Mouse (Mus musculus) left cerebral cortex, adult 2 months (tissue): ENCODE measurements around the gene Cdc42bpg. TPM values are rescaled to one million over a fixed set of nuclear protein-coding genes. Genes with fewer than 3 reads are reported as not detected.
A peak's percentile ranks its signal among the peaks of the same experiment; 100 is the strongest.

ENCODE experiments used
- DNase-seq, 2 experiments: peaks; one replicate each; pipeline ENCODE4 v3.0.0; 2021 to 2022; ENCODE audit warnings: low spot score in 2 of 2, mixed read lengths in 1 of 2; ENCODE audit errors: extremely low spot score in 1 of 2
- H3K27ac ChIP-seq: fragments of 200-600 bp; 2 replicates; pipeline ENCODE4 v1.8.1; 2022
- H3K4me3 ChIP-seq: fragments of 200-600 bp; 2 replicates; pipeline ENCODE4 v1.8.1; 2022
- CTCF ChIP-seq: fragments of 200-600 bp; IDR thresholded peaks from 2 replicates; pipeline ENCODE4 v1.8.1; 2022; ENCODE audit warnings: antibody characterized with exemption, mild to moderate bottlenecking, moderate library complexity
- intact Hi-C: fragments of 180-260 bp; cut with DNase I; formaldehyde crosslinking; loops from one replicate; pipeline ENCODE4 v1.15.1; 2025
- microRNA-seq, 2 experiments: library from miRNA; unstranded; fragments of <30 nt; microRNA quantifications; one replicate each; pipeline ENCODE4 v1.2.0; 2021
- total RNA-seq, 2 experiments: library from RNA; stranded (reverse); gene quantifications; 2 replicates each; pipeline ENCODE4 v1.2.3; 2021

Gene Cdc42bpg
- total RNA-seq, 2 experiments from 2014 or later: 3.4 to 4.1 TPM

- peak; percentile 80 for TF ChIP-seq CTCF
- Histone ChIP-seq H3K27ac (no peak overlapping the region; the same call in 1 of the 2 replicates), H3K4me3 (no peak overlapping the region)
- intact Hi-C loops: no loop called here
- DNase-seq: peak; percentile 62 to 76
Measured at GRCm38 (mm10) chr19:6373539-6374400, 67.5 kb downstream of the Cdc42bpg start.

GRCm38 (mm10) chr19:6374571-6374970 lies 68.3 kb downstream of the Cdc42bpg start:
- DNase-seq: no peak
- no peak overlapping the region for H3K27ac ChIP-seq
- no peak overlapping the region for H3K4me3 ChIP-seq
- no peak for TF ChIP-seq CTCF
- intact Hi-C loops: no loop called here

Small RNA genes lying within 50 kb of the gene (microRNA-seq; reads per million reads assigned to microRNA genes)
- gene Mir192: 9.0 to 10.5 reads per million in 2 experiments
- gene Mir194-2: 10.2 to 12.9 reads per million in 2 experiments
- gene Mir6989: 2.2 to 4.4 reads per million in 2 experiments

Other genes with a start within 250 kb of the Cdc42bpg start
- 10 to 100 TPM; 40.9 to 41.3 TPM for gene Mrpl49, start 248.7 kb upstream of the Cdc42bpg start, total RNA-seq
- 100 to 1,000 TPM; 663 to 678 TPM for gene Fau, start 248.6 kb upstream of the Cdc42bpg start, total RNA-seq
- gene Znhit2, start 245.3 kb upstream of the Cdc42bpg start, total RNA-seq: 10 to 100 TPM; 33.9 to 39.1 TPM
- 10 to 100 TPM; 26.9 to 30.4 TPM for gene Tm7sf2, start 238.1 kb upstream of the Cdc42bpg start, total RNA-seq
- 100 to 1,000 TPM in 1 of 2 experiments, 10 to 100 TPM in 1; 85.3 to 101 TPM for gene Vps51, start 229.2 kb upstream of the Cdc42bpg start, total RNA-seq
- not detected for gene Tmem262, start 226.4 kb upstream of the Cdc42bpg start, total RNA-seq
- under 1 TPM in 1 of 2 experiments, not detected in 1; 0.54 TPM for gene Gm28374, start 224.2 kb upstream of the Cdc42bpg start, total RNA-seq
- gene Zfpl1, start 221.5 kb upstream of the Cdc42bpg start, total RNA-seq: 10 to 100 TPM; 41.8 to 45.8 TPM
- not detected for gene Cdca5, start 221.5 kb upstream of the Cdc42bpg start, total RNA-seq
- gene AC131692.1, start 212.0 kb upstream of the Cdc42bpg start, total RNA-seq: not detected
- not detected for gene Naaladl1, start 200.7 kb upstream of the Cdc42bpg start, total RNA-seq
- gene Sac3d1, start 187.8 kb upstream of the Cdc42bpg start, total RNA-seq: 10 to 100 TPM; 19.3 to 22.4 TPM
- gene Snx15, start 178.2 kb upstream of the Cdc42bpg start, total RNA-seq: 10 to 100 TPM; 41.9 to 43.1 TPM
- gene Batf2, start 165.5 kb upstream of the Cdc42bpg start, total RNA-seq: under 1 TPM; 0.26 to 0.84 TPM
- 10 to 100 TPM; 74.2 to 82.3 TPM for gene Arl2, start 164.9 kb upstream of the Cdc42bpg start, total RNA-seq
- gene Majin, start 122.1 kb upstream of the Cdc42bpg start, total RNA-seq: not detected
- not detected for gene Gpha2, start 80.1 kb upstream of the Cdc42bpg start, total RNA-seq
- 100 to 1,000 TPM; 149 to 158 TPM for gene Ppp2r5b, start 70.6 kb upstream of the Cdc42bpg start, total RNA-seq
- 10 to 100 TPM; 37.4 to 40.1 TPM for gene Atg2a, start 64.8 kb upstream of the Cdc42bpg start, total RNA-seq
- 10 to 100 TPM; 36.4 to 43.5 TPM for gene Ehd1, start 29.7 kb upstream of the Cdc42bpg start, total RNA-seq
- 10 to 100 TPM; 64.7 to 72.5 TPM for gene Men1, start 28.5 kb downstream of the Cdc42bpg start, total RNA-seq
- gene Map4k2, start 34.7 kb downstream of the Cdc42bpg start, total RNA-seq: 100 to 1,000 TPM in 1 of 2 experiments, 10 to 100 TPM in 1; 94.9 to 108 TPM
- 100 to 1,000 TPM; 208 to 212 TPM for gene Sf1, start 57.2 kb downstream of the Cdc42bpg start, total RNA-seq
- 10 to 100 TPM; 28.4 to 32.7 TPM for gene Pygm, start 77.9 kb downstream of the Cdc42bpg start, total RNA-seq
- gene Rasgrp2, start 92.9 kb downstream of the Cdc42bpg start, total RNA-seq: 10 to 100 TPM; 61.1 to 72.2 TPM
- 100 to 1,000 TPM; 618 to 620 TPM for gene Nrxn2, start 112.3 kb downstream of the Cdc42bpg start, total RNA-seq
- gene Slc22a12, start 236.6 kb downstream of the Cdc42bpg start, total RNA-seq: under 1 TPM in 1 of 2 experiments, not detected in 1; 0.68 TPM